Mouse (Mus musculus) midbrain, embryonic 13.5 days (tissue): Measurements from ENCODE around the gene Zfp148. TPM values are rescaled to one million over a fixed set of nuclear protein-coding genes. Genes with fewer than 3 reads are reported as not detected.
A peak's percentile ranks its signal among the peaks of the same experiment; 100 is the strongest.

ENCODE experiments used
- ATAC-seq: fragments of 200-750 bp; cut with Nextera tagmentation; 2 replicates; pipeline ENCODE4 v1.8.0; 2017; ENCODE audit warnings: mild to moderate bottlenecking, moderate TSS enrichment, moderate library complexity
- H3K27ac ChIP-seq: fragments of 300-500 bp; sonication (generic); 2 replicates; pipeline ENCODE4 v1.5.1; 2015; ENCODE audit warnings: inconsistent platforms, mild to moderate bottlenecking, moderate library complexity
- H3K27me3 ChIP-seq: fragments of 300-500 bp; sonication (generic); 2 replicates; pipeline ENCODE4 v1.6.1; 2015; ENCODE audit warnings: mild to moderate bottlenecking, inconsistent platforms
- H3K36me3 ChIP-seq: fragments of 300-500 bp; sonication (generic); 2 replicates; pipeline ENCODE4 v1.6.1; 2015; ENCODE audit warnings: mild to moderate bottlenecking, inconsistent platforms
- H3K4me1 ChIP-seq: fragments of 300-500 bp; sonication (generic); replicated peaks from 2 replicates; pipeline ENCODE4 v1.6.1; 2015; ENCODE audit warnings: inconsistent platforms
- H3K4me2 ChIP-seq: fragments of 300-500 bp; sonication (generic); replicated peaks from 2 replicates; pipeline ENCODE4 v1.6.1; 2015; ENCODE audit warnings: moderate library complexity, mild to moderate bottlenecking, inconsistent platforms
- H3K4me3 ChIP-seq: fragments of 300-500 bp; sonication (generic); replicated peaks from 2 replicates; pipeline ENCODE4 v1.5.1; 2015; ENCODE audit warnings: mild to moderate bottlenecking, inconsistent platforms
- H3K9ac ChIP-seq: fragments of 300-500 bp; sonication (generic); replicated peaks from 2 replicates; pipeline ENCODE4 v1.6.1; 2015; ENCODE audit warnings: mild to moderate bottlenecking, inconsistent platforms
- H3K9me3 ChIP-seq: fragments of 300-500 bp; sonication (generic); 2 replicates; pipeline ENCODE4 v1.6.1; 2016; ENCODE audit warnings: mild to moderate bottlenecking, inconsistent platforms
- WGBS: fragments of 180-500 bp; shearing (Covaris S2); methylation state at CpG from one replicate; pipeline ENCODE4 v1.1.7; 2015; 5-methylcytosine and 5-hydroxymethylcytosine counted together
- polyA plus RNA-seq: library from polyadenylated mRNA; unstranded; fragments of >200 nt; fragmentation: Nextera tagmentation; extraction: Ambion mirVana; gene quantifications from 2 replicates; pipeline ENCODE4 v1.2.1, GENCODE M21; 2015

Gene Zfp148
- polyA plus RNA-seq, 1 experiment from 2014 or later = 55.8 TPM

- 77% methylated on average over 5 of the region's 5 CpGs for WGBS
- H3K4me3 ChIP-seq = no peak overlapping the region
- H3K9ac ChIP-seq = no peak overlapping the region
- no peak for ATAC-seq
- H3K4me2 ChIP-seq = no peak overlapping the region
- H3K27ac ChIP-seq = no peak overlapping the region
- no peaks in the 10 kb centered on the region for H3K36me3 ChIP-seq
- peaks cover 8% of the 10 kb centered on the region for H3K4me1 ChIP-seq
- no peaks in the 10 kb centered on the region for H3K9me3 ChIP-seq
- no peaks in the 10 kb centered on the region for H3K27me3 ChIP-seq
Observed at GRCm38 (mm10) chr16:33347134-33347533, 33.5 kb upstream of the Zfp148 start.

DNA sequence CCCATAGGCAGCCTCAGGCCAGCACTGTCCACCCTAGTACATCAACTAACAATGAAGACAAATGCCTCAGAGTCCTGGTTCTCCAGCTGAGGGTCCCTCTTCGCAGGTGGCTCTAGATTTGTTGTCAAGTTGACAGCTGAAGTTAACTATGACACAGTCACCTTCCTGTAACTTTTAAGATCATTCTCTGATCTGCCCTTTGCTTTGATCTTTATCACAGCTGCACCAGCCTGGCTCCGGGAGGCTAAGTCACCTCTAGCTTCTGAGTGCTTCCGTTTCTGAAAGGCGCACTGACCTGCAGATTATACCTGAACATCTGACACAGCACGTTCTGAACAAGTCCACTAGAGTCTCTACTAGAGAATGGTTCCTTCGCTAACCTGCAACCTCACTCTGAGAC is 22.8 kb upstream of the Zfp148 start:
- H3K4me1 ChIP-seq = no peaks in the 10 kb centered on the region
- no peak for ATAC-seq
- H3K27me3 ChIP-seq = no peaks in the 10 kb centered on the region
- WGBS = 89% methylated on average over 6 of the region's 6 CpGs
- no peak overlapping the region for H3K4me3 ChIP-seq
- no peak overlapping the region for H3K9ac ChIP-seq
- no peak overlapping the region for H3K4me2 ChIP-seq
- H3K27ac ChIP-seq = no peak overlapping the region
- H3K36me3 ChIP-seq = no peaks in the 10 kb centered on the region
- H3K9me3 ChIP-seq = 0 out of 2 replicates have a peak, but pooled peaks cover 2% of the 10 kb centered on the region

- no peak for ATAC-seq
- Histone ChIP-seq H3K9ac (no peak overlapping the region), H3K27me3 (no peaks in the 10 kb centered on the region), H3K4me2 (no peak overlapping the region), H3K9me3 (0 out of 2 replicates have a peak, but pooled peaks cover 2% of the 10 kb centered on the region), H3K4me1 (no peaks in the 10 kb centered on the region), H3K27ac (no peak overlapping the region), H3K4me3 (no peak overlapping the region), H3K36me3 (no peaks in the 10 kb centered on the region)
- WGBS = 88% methylated on average over 6 of the region's 6 CpGs
Observed at GRCm38 (mm10) chr16:33365772-33366171, 14.9 kb upstream of the Zfp148 start.

GRCm38 (mm10) chr16:33368632-33369031 is 12.0 kb upstream of the Zfp148 start:
- no peak overlapping the region for H3K4me2 ChIP-seq
- H3K9ac ChIP-seq = no peak overlapping the region
- H3K9me3 ChIP-seq = no peaks in the 10 kb centered on the region
- WGBS = 76% methylated on average over 3 of the region's 3 CpGs
- H3K4me1 ChIP-seq = no peaks in the 10 kb centered on the region
- H3K27me3 ChIP-seq = no peaks in the 10 kb centered on the region
- no peaks in the 10 kb centered on the region for H3K36me3 ChIP-seq
- no peak for ATAC-seq
- no peak overlapping the region for H3K4me3 ChIP-seq
- no peak overlapping the region for H3K27ac ChIP-seq

GRCm38 (mm10) chr16:33370836-33371235 is 9.8 kb upstream of the Zfp148 start:
- no peak for ATAC-seq
- 62% methylated on average over 6 of the region's 6 CpGs for WGBS

GRCm38 (mm10) chr16:33372611-33373010 is 8.0 kb upstream of the Zfp148 start:
- no peak for ATAC-seq
- Histone ChIP-seq H3K9ac (no peak overlapping the region), H3K27me3 (no peaks in the 10 kb centered on the region), H3K4me1 (no peaks in the 10 kb centered on the region), H3K4me2 (no peak overlapping the region), H3K36me3 (no peaks in the 10 kb centered on the region), H3K27ac (no peak overlapping the region), H3K4me3 (no peak overlapping the region), H3K9me3 (no peaks in the 10 kb centered on the region)
- WGBS = 86% methylated on average over 5 of the region's 5 CpGs

More at GRCm38 (mm10) chr16:33370836-33371235, 9.8 kb upstream of the Zfp148 start:
- Histone ChIP-seq H3K36me3 (no peaks in the 10 kb centered on the region), H3K9ac (no peak overlapping the region), H3K27ac (no peak overlapping the region), H3K27me3 (no peaks in the 10 kb centered on the region), H3K4me1 (no peaks in the 10 kb centered on the region), H3K4me2 (no peak overlapping the region), H3K9me3 (no peaks in the 10 kb centered on the region), H3K4me3 (no peak overlapping the region)

- Histone ChIP-seq H3K4me1 (no peaks in the 10 kb centered on the region), H3K9ac (no peak overlapping the region), H3K4me2 (no peak overlapping the region), H3K27me3 (no peaks in the 10 kb centered on the region), H3K27ac (no peak overlapping the region), H3K36me3 (no peaks in the 10 kb centered on the region), H3K9me3 (no peaks in the 10 kb centered on the region), H3K4me3 (no peak overlapping the region)
- WGBS = 100% methylated on average over 2 of the region's 2 CpGs
- no peak for ATAC-seq
Observed at GRCm38 (mm10) chr16:33373326-33373725, 7.3 kb upstream of the Zfp148 start.

- no peak overlapping the region for H3K4me3 ChIP-seq
- peaks cover 13% of the 10 kb centered on the region for H3K4me1 ChIP-seq
- no peaks in the 10 kb centered on the region for H3K27me3 ChIP-seq
- no peak for ATAC-seq
- H3K4me2 ChIP-seq = no peak overlapping the region
- no peaks in the 10 kb centered on the region for H3K9me3 ChIP-seq
- 81% methylated on average over 5 of the region's 5 CpGs for WGBS
- H3K36me3 ChIP-seq = no peaks in the 10 kb centered on the region
- no peak overlapping the region for H3K9ac ChIP-seq
- no peak overlapping the region for H3K27ac ChIP-seq
Observed at GRCm38 (mm10) chr16:33376266-33376665, 4.4 kb upstream of the Zfp148 start.

GRCm38 (mm10) chr16:33379219-33379943 is 1.3 kb upstream of the Zfp148 start:
- Histone ChIP-seq H3K4me1 (peaks cover 31% of the 10 kb centered on the region), H3K4me3 (peak overlapping the region; percentile 91), H3K4me2 (peak overlapping the region; percentile 85), H3K36me3 (no peaks in the 10 kb centered on the region), H3K9ac (peak overlapping the region; percentile 97), H3K27ac (peak overlapping the region; percentile 94), H3K27me3 (no peaks in the 10 kb centered on the region), H3K9me3 (no peaks in the 10 kb centered on the region)
- no peak for ATAC-seq
- WGBS = 38% methylated on average over 6 of the region's 6 CpGs

- Histone ChIP-seq H3K4me1 (peaks cover 33% of the 10 kb centered on the region), H3K36me3 (no peaks in the 10 kb centered on the region), H3K9ac (peak overlapping the region; percentile 97), H3K27me3 (no peaks in the 10 kb centered on the region), H3K4me3 (peak overlapping the region; percentile 91), H3K4me2 (peak overlapping the region; percentile 85), H3K9me3 (no peaks in the 10 kb centered on the region), H3K27ac (peak overlapping the region; percentile 94)
- ATAC-seq = peak; percentile 87
- 0% methylated on average over 50 of the region's 80 CpGs for WGBS
Observed at GRCm38 (mm10) chr16:33380882-33381613, 412 bp downstream of the Zfp148 start.

GRCm38 (mm10) chr16:33381614-33382245 is 1.1 kb downstream of the Zfp148 start:
- H3K27me3 ChIP-seq = no peaks in the 10 kb centered on the region
- peak overlapping the region; percentile 85 for H3K4me2 ChIP-seq
- no peak for ATAC-seq
- no peaks in the 10 kb centered on the region for H3K9me3 ChIP-seq
- WGBS = 2% methylated on average over 18 of the region's 18 CpGs
- peak overlapping the region; percentile 91 for H3K4me3 ChIP-seq
- H3K36me3 ChIP-seq = no peaks in the 10 kb centered on the region
- peaks cover 33% of the 10 kb centered on the region for H3K4me1 ChIP-seq
- peak overlapping the region; percentile 97 for H3K9ac ChIP-seq
- peak overlapping the region; percentile 94 for H3K27ac ChIP-seq

GRCm38 (mm10) chr16:33382341-33382740 is 1.7 kb downstream of the Zfp148 start:
- H3K36me3 ChIP-seq = no peaks in the 10 kb centered on the region
- H3K4me3 ChIP-seq = peak overlapping the region; percentile 91
- 39% methylated on average over 4 of the region's 4 CpGs for WGBS

More at GRCm38 (mm10) chr16:33382341-33382740, 1.7 kb downstream of the Zfp148 start:
- ATAC-seq = no peak
- peak overlapping the region; percentile 85 for H3K4me2 ChIP-seq
- H3K27me3 ChIP-seq = no peaks in the 10 kb centered on the region
- no peaks in the 10 kb centered on the region for H3K9me3 ChIP-seq
- peak overlapping the region; percentile 94; the same call in 1 of the 2 replicates for H3K27ac ChIP-seq
- H3K4me1 ChIP-seq = peaks cover 33% of the 10 kb centered on the region
- peak overlapping the region; percentile 97 for H3K9ac ChIP-seq
